Mouse (Mus musculus) bone marrow macrophage, adult 2 months (primary cell): ENCODE data around the gene Sacs.

Experiments
- CTCF ChIP-seq: IDR thresholded peaks from 2 replicates; pipeline ENCODE4 v1.5.1; 2012; ENCODE audit warnings: low read depth, mild to moderate bottlenecking, low read length, moderate library complexity
- POLR2A ChIP-seq: IDR thresholded peaks from 2 replicates; pipeline ENCODE4 v1.6.1; 2012; ENCODE audit warnings: mild to moderate bottlenecking, low read depth, low read length, borderline replicate concordance

DNA sequence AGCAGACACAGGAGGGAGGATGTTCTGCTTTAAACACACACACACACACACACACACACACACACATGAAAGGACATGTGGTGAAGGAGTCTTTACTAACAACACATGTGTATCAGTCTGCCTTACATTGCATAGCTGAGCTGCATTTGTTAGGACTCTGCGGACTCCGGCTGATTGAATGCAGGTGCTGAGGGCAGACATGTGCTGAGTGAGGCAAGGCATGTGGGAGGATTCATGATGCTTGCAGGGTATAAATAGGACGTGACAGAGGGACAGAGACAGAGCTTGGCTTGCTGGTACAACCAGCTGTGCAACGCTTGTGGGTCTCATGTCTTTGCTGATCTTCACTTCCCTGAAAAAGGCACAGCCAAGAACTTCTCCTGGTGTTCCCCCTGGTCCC, 85.5 kb downstream of the Sacs start:
- TF ChIP-seq POLR2A (no peak), CTCF (no peak)
